Mouse (Mus musculus) embryo, embryonic 10 days (tissue): ENCODE results near the gene Ddx47.

Source experiments
- DNase-seq: peaks from one replicate; pipeline ENCODE4 v3.0.0-alpha.2; 2015; ENCODE audit warnings: low spot score

The Ddx47 gene

GRCm38 (mm10) chr6:135069856-135070255 is 58.4 kb downstream of the Ddx47 start:
- no peak for DNase-seq

DNA sequence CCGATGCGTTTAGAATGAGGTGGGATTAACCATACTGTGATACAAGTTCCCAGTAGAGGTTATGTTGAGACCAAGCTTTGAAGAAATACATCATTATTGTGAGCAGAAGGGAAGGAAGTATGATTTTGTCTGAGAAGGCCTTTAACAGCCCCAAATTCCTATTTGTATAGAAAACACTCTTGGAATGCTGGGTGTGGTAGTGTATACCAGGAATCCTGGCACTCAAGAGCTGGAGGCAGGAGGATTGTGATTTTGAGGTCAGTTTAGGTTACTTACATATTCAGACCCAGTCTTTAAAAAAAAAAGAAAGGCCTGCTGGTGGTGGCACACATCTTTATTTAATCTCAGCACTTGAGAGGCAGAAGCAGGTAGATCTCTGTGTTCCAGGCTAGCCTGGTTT is 58.9 kb downstream of the Ddx47 start:
- DNase-seq = no peak
